Mouse (Mus musculus): ENCODE measurements around the gene Hipk2. TPM values are rescaled to one million over a fixed set of nuclear protein-coding genes. Genes with fewer than 3 reads are reported as not detected.
A peak's percentile ranks its signal among the peaks of the same experiment; 100 is the strongest.
"Not testable (repeated sequence)": the region's sequence is repeated elsewhere in the genome, so short reads cannot be mapped to it uniquely, and the experiment has no call there.

Hipk2 gene
- polyA plus RNA-seq, 1 experiment = 33.9 TPM

- TF ChIP-seq POLR2A (IDR thresholded peaks at IDR 0.05; ENCODE audit: control insufficient read depth, low read depth, low read length) (no peak), CTCF (IDR thresholded peaks at IDR 0.05; ENCODE audit: control insufficient read depth, insufficient read depth, insufficient replicate concordance, low read depth, low read length) (no peak)
- Histone ChIP-seq H3K27me3 (ENCODE audit: control insufficient read depth, insufficient read depth, low read length) (no peaks in the 10 kb centered on the region), H3K4me1 (ENCODE audit: control insufficient read depth, insufficient read depth, low read length) (0 out of 2 replicates have a peak, but pooled peaks cover 3% of the 10 kb centered on the region), H3K4me3 (ENCODE audit: control insufficient read depth, low read depth, low read length) (no peak overlapping the region), H3K27ac (ENCODE audit: control insufficient read depth, insufficient read depth, low read depth, low read length) (no peak overlapping the region), H3K36me3 (ENCODE audit: control insufficient read depth, insufficient read depth, low read length) (no peaks in the 10 kb centered on the region)
Observed at GRCm38 (mm10) chr6:38688841-38689240, 187.1 kb downstream of the Hipk2 start.

- no peaks in the 10 kb centered on the region for H3K36me3 ChIP-seq (ENCODE audit: control insufficient read depth, insufficient read depth, low read length)
- H3K27me3 ChIP-seq (ENCODE audit: control insufficient read depth, insufficient read depth, low read length) = no peaks in the 10 kb centered on the region
- no peak overlapping the region for H3K27ac ChIP-seq (ENCODE audit: control insufficient read depth, insufficient read depth, low read depth, low read length)
- no peak overlapping the region for H3K4me3 ChIP-seq (ENCODE audit: control insufficient read depth, low read depth, low read length)
- no peak for TF ChIP-seq POLR2A (IDR thresholded peaks at IDR 0.05; ENCODE audit: control insufficient read depth, low read depth, low read length)
- TF ChIP-seq CTCF (IDR thresholded peaks at IDR 0.05; ENCODE audit: control insufficient read depth, insufficient read depth, insufficient replicate concordance, low read depth, low read length) = peak; percentile 55; the same call in 1 of the 2 replicates
- 0 out of 2 replicates have a peak, but pooled peaks cover 3% of the 10 kb centered on the region for H3K4me1 ChIP-seq (ENCODE audit: control insufficient read depth, insufficient read depth, low read length)
Observed at GRCm38 (mm10) chr6:38687216-38687615, 188.7 kb downstream of the Hipk2 start.

GRCm38 (mm10) chr6:38682532-38682931 is 193.4 kb downstream of the Hipk2 start:
- Histone ChIP-seq H3K4me3 (ENCODE audit: control insufficient read depth, low read depth, low read length) (no peak overlapping the region), H3K27me3 (ENCODE audit: control insufficient read depth, insufficient read depth, low read length) (no peaks in the 10 kb centered on the region), H3K36me3 (ENCODE audit: control insufficient read depth, insufficient read depth, low read length) (no peaks in the 10 kb centered on the region), H3K27ac (ENCODE audit: control insufficient read depth, insufficient read depth, low read depth, low read length) (no peak overlapping the region), H3K4me1 (ENCODE audit: control insufficient read depth, insufficient read depth, low read length) (peaks cover 7% of the 10 kb centered on the region)
- no peak for TF ChIP-seq POLR2A (IDR thresholded peaks at IDR 0.05; ENCODE audit: control insufficient read depth, low read depth, low read length)
- TF ChIP-seq CTCF (IDR thresholded peaks at IDR 0.05; ENCODE audit: control insufficient read depth, insufficient read depth, insufficient replicate concordance, low read depth, low read length) = no peak

- Histone ChIP-seq H3K36me3 (ENCODE audit: control insufficient read depth, insufficient read depth, low read length) (no peaks in the 10 kb centered on the region), H3K27ac (ENCODE audit: control insufficient read depth, insufficient read depth, low read depth, low read length) (no peak overlapping the region), H3K4me1 (ENCODE audit: control insufficient read depth, insufficient read depth, low read length) (peaks cover 13% of the 10 kb centered on the region), H3K27me3 (ENCODE audit: control insufficient read depth, insufficient read depth, low read length) (no peaks in the 10 kb centered on the region), H3K4me3 (ENCODE audit: control insufficient read depth, low read depth, low read length) (peak overlapping the region; percentile 63)
- TF ChIP-seq CTCF (IDR thresholded peaks at IDR 0.05; ENCODE audit: control insufficient read depth, insufficient read depth, insufficient replicate concordance, low read depth, low read length) = no peak
- TF ChIP-seq POLR2A (IDR thresholded peaks at IDR 0.05; ENCODE audit: control insufficient read depth, low read depth, low read length) = no peak
Observed at GRCm38 (mm10) chr6:38677629-38678028, 198.3 kb downstream of the Hipk2 start.

- no peak for TF ChIP-seq CTCF (IDR thresholded peaks at IDR 0.05; ENCODE audit: control insufficient read depth, insufficient read depth, insufficient replicate concordance, low read depth, low read length)
- no peak for TF ChIP-seq POLR2A (IDR thresholded peaks at IDR 0.05; ENCODE audit: control insufficient read depth, low read depth, low read length)
- no peak overlapping the region for H3K27ac ChIP-seq (ENCODE audit: control insufficient read depth, insufficient read depth, low read depth, low read length)
- H3K4me3 ChIP-seq (ENCODE audit: control insufficient read depth, low read depth, low read length) = peak overlapping the region; percentile 27
- H3K36me3 ChIP-seq (ENCODE audit: control insufficient read depth, insufficient read depth, low read length) = no peaks in the 10 kb centered on the region
- peaks cover 13% of the 10 kb centered on the region for H3K4me1 ChIP-seq (ENCODE audit: control insufficient read depth, insufficient read depth, low read length)
- H3K27me3 ChIP-seq (ENCODE audit: control insufficient read depth, insufficient read depth, low read length) = no peaks in the 10 kb centered on the region
Observed at GRCm38 (mm10) chr6:38676723-38677122, 199.2 kb downstream of the Hipk2 start.

- TF ChIP-seq CTCF (IDR thresholded peaks at IDR 0.05; ENCODE audit: control insufficient read depth, insufficient read depth, insufficient replicate concordance, low read depth, low read length) = no peak
- TF ChIP-seq POLR2A (IDR thresholded peaks at IDR 0.05; ENCODE audit: control insufficient read depth, low read depth, low read length) = no peak
- Histone ChIP-seq H3K36me3 (ENCODE audit: control insufficient read depth, insufficient read depth, low read length) (no peaks in the 10 kb centered on the region), H3K4me1 (ENCODE audit: control insufficient read depth, insufficient read depth, low read length) (peaks cover 13% of the 10 kb centered on the region), H3K27ac (ENCODE audit: control insufficient read depth, insufficient read depth, low read depth, low read length) (no peak overlapping the region), H3K4me3 (ENCODE audit: control insufficient read depth, low read depth, low read length) (no peak overlapping the region), H3K27me3 (ENCODE audit: control insufficient read depth, insufficient read depth, low read length) (no peaks in the 10 kb centered on the region)
Observed at GRCm38 (mm10) chr6:38676217-38676616, 199.7 kb downstream of the Hipk2 start.

GRCm38 (mm10) chr6:38672011-38672410 is 204.0 kb downstream of the Hipk2 start:
- no peaks in the 10 kb centered on the region for H3K27me3 ChIP-seq (ENCODE audit: control insufficient read depth, insufficient read depth, low read length)
- no peak overlapping the region for H3K27ac ChIP-seq (ENCODE audit: control insufficient read depth, insufficient read depth, low read depth, low read length)
- no peak for TF ChIP-seq CTCF (IDR thresholded peaks at IDR 0.05; ENCODE audit: control insufficient read depth, insufficient read depth, insufficient replicate concordance, low read depth, low read length)
- TF ChIP-seq POLR2A (IDR thresholded peaks at IDR 0.05; ENCODE audit: control insufficient read depth, low read depth, low read length) = no peak
- H3K36me3 ChIP-seq (ENCODE audit: control insufficient read depth, insufficient read depth, low read length) = no peaks in the 10 kb centered on the region
- H3K4me3 ChIP-seq (ENCODE audit: control insufficient read depth, low read depth, low read length) = no peak overlapping the region
- H3K4me1 ChIP-seq (ENCODE audit: control insufficient read depth, insufficient read depth, low read length) = peaks cover 4% of the 10 kb centered on the region; the same call in 1 of the 2 replicates

- Histone ChIP-seq H3K4me1 (ENCODE audit: control insufficient read depth, insufficient read depth, low read length) (no peaks in the 10 kb centered on the region; the same call in 1 of the 2 replicates), H3K27me3 (ENCODE audit: control insufficient read depth, insufficient read depth, low read length) (no peaks in the 10 kb centered on the region), H3K27ac (ENCODE audit: control insufficient read depth, insufficient read depth, low read depth, low read length) (no peak overlapping the region), H3K4me3 (ENCODE audit: control insufficient read depth, low read depth, low read length) (no peak overlapping the region), H3K36me3 (ENCODE audit: control insufficient read depth, insufficient read depth, low read length) (no peaks in the 10 kb centered on the region)
- no peak for TF ChIP-seq CTCF (IDR thresholded peaks at IDR 0.05; ENCODE audit: control insufficient read depth, insufficient read depth, insufficient replicate concordance, low read depth, low read length)
- TF ChIP-seq POLR2A (IDR thresholded peaks at IDR 0.05; ENCODE audit: control insufficient read depth, low read depth, low read length) = no peak
Observed at GRCm38 (mm10) chr6:38671270-38671669, 204.7 kb downstream of the Hipk2 start.

- H3K36me3 ChIP-seq (ENCODE audit: control insufficient read depth, insufficient read depth, low read length); H3K4me1 ChIP-seq (ENCODE audit: control insufficient read depth, insufficient read depth, low read length); H3K27me3 ChIP-seq (ENCODE audit: control insufficient read depth, insufficient read depth, low read length): not testable (repeated sequence)
Observed at GRCm38 (mm10) chr6:38670488-38670887, 205.5 kb downstream of the Hipk2 start.

More at GRCm38 (mm10) chr6:38670488-38670887, 205.5 kb downstream of the Hipk2 start:
- not testable (repeated sequence) for H3K27ac ChIP-seq (ENCODE audit: control insufficient read depth, insufficient read depth, low read depth, low read length); H3K4me3 ChIP-seq (ENCODE audit: control insufficient read depth, low read depth, low read length)

All from testis, adult 2 months (tissue).